Mouse (Mus musculus) testis, adult 2 months (tissue): Measurements from ENCODE around the gene Arvcf.

Experiments used
- CTCF ChIP-seq: fragments of 200-500 bp; IDR thresholded peaks from 2 replicates; pipeline ENCODE4 v1.5.1; 2012; ENCODE audit warnings: low read depth, mild to moderate bottlenecking, inconsistent platforms, low read length, moderate library complexity; ENCODE audit not compliant: control insufficient read depth, insufficient read depth, insufficient replicate concordance
- POLR2A ChIP-seq: fragments of 200-500 bp; IDR thresholded peaks from 2 replicates; pipeline ENCODE4 v1.6.1; 2012; ENCODE audit warnings: low read depth, mild to moderate bottlenecking, inconsistent platforms, low read length, moderate library complexity; ENCODE audit not compliant: control insufficient read depth

DNA sequence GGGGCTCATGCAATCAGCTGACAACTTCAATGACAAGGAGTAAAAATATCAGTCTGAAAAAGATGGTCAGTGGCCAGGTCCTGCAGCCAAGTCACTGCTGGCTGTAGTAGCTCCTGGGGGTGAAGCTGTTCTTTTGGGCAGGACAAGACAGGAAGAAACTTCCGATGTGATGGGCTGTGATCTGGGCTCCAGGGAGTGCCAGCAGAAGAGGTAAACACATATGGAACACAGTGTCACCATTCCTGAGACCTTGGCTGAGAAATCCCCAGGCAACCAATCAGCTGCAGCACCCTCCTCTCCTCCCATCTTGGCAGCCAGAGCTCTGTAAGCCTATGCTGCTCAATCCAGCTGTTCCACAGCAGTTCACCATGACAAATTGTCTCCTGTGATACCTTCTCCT, 8.1 kb upstream of the Arvcf start:
- TF ChIP-seq CTCF (no peak), POLR2A (no peak)
